Mouse (Mus musculus): ENCODE results near the gene Tmem274. TPM values are rescaled to one million over a fixed set of nuclear protein-coding genes. Genes with fewer than 3 reads are reported as not detected.
A peak's percentile ranks its signal among the peaks of the same experiment; 100 is the strongest.
"Not testable (repeated sequence)": the region's sequence is repeated elsewhere in the genome, so short reads cannot be mapped to it uniquely, and the experiment has no call there.

Gene Tmem274
- total RNA-seq (2021) = not detected

DNA sequence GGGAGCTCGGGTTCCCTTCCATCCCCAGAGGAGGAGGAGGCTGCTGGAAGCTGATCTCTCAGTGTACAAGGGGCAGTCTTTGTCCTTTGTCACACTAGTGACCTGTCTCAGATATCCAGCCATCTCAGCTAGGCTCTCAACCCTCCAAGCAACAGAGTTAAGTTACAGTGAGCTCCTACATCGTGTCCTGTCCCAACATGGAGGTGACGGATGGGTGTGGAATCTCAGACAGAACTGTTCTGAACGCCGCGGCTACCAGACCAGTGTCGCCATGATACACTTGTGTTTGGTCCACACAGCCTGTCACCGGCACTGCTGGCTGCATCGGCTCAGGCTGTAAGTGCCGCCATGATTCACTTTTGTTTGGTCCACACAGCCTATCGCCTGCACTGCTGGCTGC is at the start of gene Tmem274:
Gene Tmem274, plus strand, starts transcription at position 301 of the 400 bp plus-strand sequence.
- DNase-seq = no peak

DNA sequence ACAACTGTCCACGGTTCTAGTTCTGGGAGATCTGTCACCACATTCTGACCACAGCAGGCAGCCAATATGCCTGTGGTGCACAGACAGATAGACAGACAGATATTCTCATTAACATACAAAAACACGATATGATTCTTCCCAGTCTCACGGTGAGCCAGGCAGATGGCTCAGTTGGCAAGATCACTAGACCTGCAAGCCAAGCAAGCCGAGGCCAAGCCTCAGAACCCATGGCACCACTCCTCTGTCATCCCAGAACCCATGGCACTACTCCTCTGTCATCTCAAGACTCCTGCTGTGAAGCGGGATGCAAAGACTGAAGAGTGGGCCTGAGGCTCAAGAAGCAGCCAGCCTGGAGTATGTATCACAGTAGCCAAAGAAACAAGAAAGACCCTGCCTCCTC is 47.6 kb upstream of the Tmem274 start:
- DNase-seq = no peak

DNA sequence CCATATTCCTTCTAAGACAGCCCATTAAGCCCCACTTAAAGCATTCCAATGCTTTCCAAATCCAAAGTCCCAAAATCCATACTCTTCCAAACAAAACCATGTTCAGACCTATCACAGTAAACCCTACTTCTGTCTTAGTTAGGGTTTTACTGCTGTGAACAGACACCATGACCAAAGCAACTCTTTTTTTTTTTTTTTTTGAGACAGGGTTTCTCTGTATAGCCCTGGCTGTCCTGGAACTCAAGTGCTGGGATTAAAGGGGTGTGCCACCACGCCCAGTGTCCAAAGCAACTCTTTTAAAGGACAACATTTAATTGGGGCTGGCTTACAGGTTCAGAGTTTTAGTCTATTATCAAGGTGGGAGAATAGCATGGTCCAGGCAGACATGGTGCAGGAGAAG is 45.3 kb upstream of the Tmem274 start:
- not testable (repeated sequence) for DNase-seq

DNA sequence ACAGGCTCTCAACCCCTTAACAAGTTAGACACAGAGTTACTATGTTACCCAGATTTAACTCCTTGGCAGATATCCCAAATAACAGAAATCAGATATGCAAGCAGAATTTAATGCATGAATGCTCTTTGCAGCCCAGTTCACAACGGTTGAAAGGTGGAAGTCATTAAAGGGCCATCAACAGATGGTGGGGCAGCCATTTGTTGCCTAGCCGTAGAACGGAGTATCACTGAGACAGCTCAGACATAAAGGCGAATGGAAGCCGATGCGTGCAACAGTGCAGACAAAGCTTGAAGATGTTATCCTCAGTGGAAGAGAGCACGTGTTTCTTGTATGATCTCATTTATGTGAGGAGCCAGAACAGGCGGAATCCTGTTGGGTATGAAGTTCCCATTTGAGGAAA is 36.6 kb upstream of the Tmem274 start:
- DNase-seq = no peak

DNA sequence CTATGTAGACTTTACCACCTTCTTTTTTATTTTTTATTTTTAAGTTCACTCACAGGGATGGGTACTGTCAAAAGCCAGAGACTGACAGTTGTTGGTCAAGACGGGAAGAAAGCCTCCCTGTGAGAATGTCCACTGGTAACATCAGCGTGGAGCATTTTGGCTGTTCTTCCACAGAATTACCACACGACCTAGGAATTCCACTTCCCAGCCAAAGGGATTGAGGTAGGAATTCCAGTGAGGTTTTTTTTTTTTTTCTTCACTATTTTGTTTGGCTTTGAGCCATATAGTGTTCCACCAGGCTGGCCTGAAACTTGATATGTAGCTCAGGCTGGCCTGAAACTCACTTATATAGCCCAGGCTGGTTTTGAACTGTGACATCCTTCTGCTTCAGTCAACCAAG is 34.7 kb upstream of the Tmem274 start:
- DNase-seq = no peak

DNA sequence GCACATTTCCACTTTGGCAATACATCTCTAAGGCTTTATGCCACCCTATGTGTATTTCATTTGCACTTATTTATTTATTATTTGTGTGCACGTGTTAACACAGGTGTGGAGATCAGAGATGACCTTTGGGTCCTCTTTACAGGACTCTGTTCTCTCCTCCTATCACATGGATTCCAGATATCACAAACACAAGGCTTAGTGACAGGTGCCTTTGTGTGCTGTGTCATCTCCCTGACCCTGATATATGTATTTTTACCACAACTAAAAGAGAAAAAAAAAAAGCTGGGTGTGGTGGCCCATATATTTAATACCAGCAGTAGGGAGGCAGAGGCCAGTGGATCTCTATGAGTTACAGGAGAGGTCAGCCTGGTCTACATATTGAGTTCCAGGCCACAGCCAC is 32.7 kb upstream of the Tmem274 start:
- DNase-seq = no peak

DNA sequence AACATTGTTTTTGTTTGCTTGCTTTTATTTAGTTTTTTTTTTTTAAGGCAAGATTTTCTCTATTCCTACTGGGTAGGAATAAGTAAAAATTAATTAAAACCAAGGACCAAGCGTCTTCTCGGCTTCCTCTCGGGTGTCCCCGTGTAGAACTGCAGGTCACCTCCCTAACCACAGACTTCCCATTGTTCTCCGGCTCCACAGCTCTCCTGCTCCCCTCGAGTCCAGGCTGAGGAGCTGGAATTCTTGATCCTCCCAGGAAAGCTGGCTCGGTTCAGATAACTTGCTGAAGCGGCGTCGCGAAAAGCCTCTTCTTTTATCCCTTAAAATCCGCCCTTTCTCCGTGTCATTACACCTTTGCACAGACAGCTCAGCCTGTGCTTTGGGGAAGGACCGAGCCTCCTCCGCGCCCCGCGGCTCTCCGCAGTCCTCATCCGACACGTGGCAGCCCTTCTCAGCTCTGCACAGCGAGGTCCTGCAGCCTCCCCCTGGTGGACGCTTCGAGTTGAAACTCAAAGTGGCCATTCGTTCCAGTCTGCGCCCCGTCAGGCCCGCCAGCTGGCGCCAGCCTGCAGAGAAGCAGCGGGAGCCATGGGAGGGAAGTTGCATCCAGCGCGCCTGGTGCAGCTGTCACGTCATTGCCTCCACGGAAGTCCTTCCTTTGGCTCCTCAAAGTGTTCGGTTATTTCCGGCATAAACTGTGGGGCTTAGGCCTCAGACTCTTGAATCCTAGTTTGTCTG is 32.0 kb upstream of the Tmem274 start:
- peak; percentile 82 to 86 for DNase-seq

DNA sequence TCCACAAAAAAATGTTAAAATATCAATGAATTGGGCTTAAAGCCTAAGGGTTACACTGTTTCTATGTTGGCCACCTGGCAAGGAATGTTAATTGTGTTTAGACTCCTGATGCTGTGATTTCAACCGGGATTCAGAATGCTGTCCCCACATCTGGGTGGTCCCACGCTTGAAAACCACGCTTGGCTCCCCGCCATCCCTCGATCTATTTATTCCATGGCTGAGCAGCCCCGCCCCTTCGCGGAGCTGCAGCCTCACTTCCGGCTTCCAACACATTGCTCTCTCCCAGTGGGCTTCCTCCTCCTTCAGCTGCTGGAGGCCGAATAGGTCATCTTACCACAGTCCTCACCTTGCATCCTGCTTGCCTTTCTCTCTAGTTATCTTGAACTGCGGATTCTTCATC is 31.3 kb upstream of the Tmem274 start:
- no peak for DNase-seq

DNA sequence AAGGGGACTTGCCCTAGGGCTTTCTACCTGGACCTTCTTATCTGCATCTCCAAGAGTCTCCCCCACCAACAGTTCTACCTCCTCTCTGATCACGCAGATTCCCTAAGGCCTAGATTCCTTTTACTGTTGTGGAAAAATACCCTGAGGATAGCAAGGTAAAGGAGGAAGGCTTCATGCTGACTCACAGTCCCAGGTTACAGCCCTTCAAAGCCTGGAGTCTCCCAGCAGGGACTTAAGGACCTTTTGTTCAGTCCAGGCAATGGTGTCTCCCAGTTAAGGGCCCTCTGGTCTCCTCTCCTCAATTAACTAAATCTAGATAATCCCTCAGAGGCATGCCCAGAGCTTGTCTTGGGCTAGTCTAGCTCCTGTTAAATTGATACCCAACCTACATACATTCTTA is 30.9 kb upstream of the Tmem274 start:
- DNase-seq = no peak

DNA sequence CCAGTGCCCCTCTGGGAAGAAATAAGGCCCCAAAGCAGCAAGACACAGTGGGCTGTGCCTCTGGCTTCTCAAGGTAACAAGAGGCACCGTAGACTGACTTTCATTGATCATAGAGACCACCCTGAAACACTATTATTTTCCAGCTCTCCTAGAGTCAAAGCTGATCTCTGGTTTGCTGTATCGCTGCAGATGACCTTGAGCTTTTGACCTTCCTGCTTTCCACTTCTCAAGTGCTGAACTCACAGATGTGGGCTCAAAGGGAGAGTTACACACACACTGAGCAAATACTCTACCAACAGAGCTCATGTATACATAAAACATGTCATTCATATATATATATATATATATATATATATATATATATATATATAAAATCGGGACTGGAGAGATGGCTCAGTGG is 26.5 kb upstream of the Tmem274 start:
- no peak for DNase-seq

DNA sequence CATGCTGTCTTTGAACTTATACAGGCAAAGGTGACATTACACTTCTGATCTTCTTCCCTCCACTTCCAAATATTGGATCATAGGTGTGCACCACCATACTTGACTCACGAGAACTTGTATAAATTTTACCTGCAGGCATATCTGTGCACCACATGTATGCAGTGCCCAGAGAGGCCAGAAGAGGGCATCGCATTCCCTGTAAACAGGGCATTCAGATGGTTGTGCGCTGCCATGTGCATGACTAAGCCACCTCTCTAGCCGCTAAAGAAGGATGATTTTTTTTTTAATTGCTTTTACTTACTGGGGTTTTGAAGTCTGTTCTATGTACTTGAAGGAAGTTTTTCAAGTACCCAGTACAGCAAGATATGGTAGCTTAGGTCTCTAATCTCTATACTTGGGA is 23.5 kb upstream of the Tmem274 start:
- DNase-seq = no peak

DNA sequence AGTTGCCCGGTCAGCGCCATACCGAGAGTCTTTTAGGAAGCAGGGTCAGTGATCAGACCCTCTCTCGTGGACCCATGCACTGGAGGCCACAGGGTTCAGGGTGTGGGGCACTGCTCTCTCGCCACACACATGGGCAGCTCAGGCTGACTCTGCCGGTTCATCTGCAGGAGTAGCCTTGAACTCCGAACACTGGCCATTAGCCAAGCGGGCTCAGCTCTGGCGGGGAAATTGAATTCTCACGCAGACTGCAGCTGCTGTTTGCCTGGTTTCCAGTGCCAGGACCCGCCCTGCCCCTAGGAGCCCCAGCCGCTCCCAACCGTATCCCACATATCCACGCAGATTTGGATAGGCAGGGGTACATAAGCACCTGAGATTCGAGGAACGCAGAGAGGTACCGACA is 22.9 kb upstream of the Tmem274 start:
- no peak for DNase-seq

DNA sequence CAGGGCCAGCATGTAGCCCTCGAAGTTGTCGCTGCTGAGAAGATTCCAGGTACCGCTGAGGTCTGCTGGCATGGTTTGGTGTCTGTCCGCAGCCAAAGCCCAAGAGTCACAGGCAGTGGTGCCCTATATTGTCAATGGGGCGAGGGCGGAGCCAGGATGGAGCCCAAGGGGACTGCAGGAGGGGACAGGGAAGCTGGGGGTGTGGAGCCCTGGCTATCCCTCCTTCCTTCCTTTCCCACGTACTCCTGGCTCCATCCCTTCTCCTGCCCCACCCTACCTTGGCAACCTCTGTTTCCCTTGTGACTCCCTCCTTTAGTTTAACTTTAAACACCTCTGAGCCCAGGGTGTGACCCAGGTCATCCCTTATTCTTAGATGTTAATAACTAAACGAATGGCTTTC is 22.3 kb upstream of the Tmem274 start, which contains the start of gene Rbp7:
Gene Rbp7, minus strand, starts transcription at position 100 of the 400 bp plus-strand sequence.
- DNase-seq = no peak

DNA sequence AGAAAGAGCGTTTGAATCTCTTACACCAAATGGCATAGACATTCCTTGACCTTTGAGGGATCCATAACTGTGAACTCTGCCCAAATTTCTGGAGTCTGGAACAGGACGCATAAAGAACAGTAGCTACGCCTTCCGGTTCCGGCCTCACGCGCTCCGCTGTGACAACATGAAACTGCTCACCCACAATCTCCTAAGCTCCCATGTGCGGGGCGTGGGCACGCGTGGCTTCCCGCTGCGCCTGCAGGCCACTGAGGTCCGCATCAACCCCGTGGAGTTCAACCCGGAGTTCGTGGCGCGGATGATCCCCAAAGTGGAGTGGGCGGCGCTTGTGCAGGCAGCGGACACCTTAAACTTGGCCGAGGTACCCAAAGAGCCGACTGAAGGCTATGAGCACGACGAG is 20.0 kb upstream of the Tmem274 start:
- not testable (repeated sequence) for DNase-seq

DNA sequence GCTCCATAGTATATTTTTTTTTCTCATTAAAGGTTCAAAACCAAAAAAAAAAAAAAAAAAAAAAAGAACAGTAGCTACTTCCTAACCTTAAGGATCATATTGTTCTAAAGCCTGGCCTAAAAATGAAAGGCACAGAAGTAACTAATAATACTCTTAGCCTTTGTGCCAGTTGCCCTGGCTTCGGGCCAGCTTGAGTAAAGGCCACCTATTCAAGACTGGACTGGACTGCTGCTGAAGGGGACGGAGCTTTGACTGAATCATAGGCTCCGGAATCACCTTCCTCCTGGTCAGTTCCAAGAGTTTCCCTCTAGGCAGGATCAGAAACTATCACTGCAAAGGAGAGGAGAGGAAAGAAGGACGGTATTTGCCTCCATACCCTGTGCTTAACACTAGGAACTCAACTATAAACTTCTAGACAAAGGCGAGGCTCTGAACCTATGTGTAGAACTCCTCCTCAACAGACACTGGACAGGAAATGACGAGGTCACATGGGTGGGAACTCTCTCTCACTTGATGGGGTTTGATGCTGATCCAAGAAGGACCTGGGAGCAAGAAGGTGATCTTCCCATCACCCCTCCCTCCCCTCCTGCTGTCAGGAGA is 19.2 kb upstream of the Tmem274 start:
- no peak for DNase-seq

DNA sequence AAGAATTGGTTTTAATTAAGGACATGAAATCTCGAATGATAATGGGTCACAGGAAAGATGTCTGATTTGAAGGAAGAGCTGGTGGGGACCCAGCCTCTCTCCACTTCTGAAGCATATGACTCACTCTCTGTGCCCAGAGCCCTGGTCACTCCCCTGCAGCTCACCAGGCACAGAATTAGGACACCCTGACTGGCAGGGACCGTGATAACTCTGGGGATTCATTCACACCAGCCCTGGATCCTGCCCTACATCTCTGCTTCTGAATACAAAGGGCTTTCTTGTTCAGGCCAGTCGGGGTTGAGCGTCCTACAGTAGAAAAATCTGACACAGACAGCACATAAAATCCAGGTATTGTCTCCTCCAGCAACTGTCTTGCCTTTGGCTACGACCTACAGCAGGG is 18.7 kb upstream of the Tmem274 start:
- DNase-seq = no peak

DNA sequence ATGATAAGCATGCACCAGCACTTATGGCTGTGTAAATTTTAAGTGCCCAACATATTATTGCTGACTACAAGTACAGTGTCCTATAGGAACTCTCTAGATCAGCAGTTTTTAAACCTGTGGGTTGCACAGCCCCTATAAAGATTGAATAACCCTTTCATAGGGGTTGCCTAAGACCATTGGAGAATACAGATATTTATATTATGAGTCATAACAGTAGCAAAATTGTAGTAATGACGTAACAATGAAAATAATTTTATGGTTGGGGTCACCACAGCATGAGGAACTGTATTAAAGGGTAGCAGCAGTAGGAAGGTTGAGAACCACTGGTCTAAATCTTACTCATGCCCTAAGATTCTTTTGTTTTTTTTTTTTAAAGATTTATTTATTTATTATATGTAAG is 17.8 kb upstream of the Tmem274 start:
- no peak for DNase-seq

DNA sequence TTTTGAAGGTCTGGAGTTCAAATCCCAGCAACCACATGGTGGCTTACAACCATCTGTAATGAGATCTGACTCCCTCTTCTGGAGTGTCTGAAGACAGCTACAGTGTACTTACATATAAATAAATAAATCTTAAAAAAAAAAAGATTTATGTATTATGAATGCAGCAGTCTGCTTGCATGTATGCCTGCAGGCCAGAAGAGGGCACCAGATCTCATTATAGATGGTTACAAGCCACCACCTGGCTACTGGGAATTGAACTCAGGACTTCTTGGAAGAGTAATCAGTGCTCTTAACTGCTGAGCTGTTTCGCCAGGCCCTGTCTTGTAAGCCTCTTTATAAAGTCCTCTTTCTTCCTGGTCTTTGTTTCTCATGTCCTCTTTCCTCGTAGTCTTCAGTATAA is 16.7 kb upstream of the Tmem274 start:
- not testable (repeated sequence) for DNase-seq

DNA sequence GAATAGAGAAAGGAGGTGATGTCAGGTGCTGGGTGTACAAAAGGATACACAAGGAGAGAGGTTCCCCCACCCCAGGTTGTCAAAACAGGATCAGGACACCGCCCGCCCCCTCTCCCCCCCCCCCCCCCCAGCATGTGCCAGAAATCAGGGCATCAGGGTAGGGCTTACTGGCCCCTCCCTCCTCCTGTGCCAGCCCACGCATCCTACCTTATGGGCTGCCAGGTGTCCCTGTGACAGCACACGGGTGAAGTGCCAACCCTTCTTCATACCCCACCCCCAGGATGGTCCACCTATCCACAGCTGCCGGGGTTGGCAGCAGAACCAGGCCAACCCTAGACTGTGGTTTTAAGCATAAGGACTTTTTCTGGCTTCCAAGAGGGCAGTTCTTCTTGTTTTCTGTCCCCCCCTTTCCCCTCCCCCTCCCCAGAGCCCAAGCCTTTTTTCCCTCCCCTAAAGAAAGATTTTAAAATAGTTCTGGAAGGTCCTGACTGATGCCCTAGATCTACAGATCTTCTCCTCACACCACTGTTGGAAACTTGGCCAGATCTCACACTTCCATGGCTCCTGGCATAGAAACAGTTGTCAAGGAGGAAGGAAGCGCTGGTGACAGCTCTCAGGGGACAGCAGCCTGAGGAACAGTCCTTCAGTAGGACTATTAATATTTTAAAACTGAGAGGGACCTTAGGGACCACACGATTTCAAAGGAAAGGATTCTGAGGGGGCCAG is 15.4 kb upstream of the Tmem274 start:
- no peak for DNase-seq

DNA sequence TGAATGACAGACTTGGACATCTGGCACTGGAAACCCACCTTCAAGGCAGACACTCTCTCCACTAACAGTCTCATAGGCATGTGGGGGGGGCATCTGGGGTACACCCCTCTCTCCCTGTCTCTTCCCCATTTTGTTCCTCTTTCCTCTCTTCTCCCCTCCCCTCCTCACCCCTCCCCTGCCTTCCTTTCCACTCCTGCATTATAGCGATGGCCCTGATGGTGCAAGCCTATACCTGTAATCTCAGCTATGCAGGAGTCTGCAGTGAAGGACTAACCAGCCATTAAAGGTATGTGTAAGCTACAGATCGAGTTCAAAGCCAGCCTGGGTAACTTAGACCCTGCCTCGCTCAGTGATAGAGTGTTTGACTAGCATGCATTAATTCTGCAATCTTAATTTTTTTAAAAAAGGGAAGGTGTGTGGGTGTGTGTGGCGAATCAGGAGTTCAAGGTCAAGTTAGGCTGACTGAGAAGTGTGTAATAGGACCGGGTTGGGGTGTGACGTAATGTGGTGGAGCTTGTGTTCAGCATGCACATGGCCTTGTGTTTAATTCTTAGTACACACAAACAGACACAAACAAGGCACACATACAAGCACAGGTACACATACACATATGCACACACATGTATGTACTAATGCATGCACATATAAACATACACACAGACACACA is 14.7 kb upstream of the Tmem274 start:
- DNase-seq = no peak

DNA sequence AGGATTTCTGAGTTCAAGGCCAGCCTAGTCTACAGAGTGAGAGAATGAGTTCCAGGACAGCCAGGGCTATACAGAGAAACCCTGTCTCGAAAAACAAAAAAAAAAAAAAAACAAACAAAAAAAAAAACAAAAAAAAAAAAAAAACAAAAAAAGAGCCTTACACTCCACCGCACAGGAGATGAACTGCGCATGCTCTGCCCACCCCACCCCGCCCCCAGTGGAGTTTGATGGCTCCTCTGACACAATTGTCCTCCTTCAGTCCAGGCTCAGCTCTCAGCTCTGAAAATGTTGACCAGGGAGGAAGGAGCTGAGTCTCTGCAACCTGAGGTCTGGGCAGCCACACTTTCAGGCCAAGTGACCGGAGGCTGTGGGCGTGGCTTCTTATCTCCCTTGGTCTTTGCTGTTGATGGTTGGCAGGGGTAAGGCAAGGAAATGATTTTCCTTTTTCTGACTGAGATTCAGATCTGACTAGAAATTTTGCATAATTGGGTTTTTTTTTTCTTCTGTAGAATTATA is 13.7 kb upstream of the Tmem274 start:
- no peak for DNase-seq

DNA sequence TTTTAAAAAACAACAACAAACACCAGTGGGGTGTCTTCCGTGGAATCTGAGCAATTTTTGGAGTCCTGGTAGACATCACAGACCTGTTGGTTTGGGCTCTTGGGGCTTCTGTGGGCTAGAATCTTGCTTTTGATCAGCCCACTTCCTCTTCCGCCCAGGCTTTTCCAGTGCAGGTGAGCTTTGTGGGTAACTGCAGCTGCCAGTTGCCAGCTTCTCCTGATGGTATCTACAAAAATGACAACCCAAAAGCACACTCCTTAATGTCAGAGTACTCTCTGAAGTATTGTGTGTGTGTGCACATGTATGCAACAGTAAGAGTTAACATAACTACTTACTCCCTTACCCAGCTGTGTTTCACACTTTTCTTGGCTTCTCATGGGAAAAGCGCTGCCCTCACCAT is 7.6 kb upstream of the Tmem274 start:
- DNase-seq = no peak

DNA sequence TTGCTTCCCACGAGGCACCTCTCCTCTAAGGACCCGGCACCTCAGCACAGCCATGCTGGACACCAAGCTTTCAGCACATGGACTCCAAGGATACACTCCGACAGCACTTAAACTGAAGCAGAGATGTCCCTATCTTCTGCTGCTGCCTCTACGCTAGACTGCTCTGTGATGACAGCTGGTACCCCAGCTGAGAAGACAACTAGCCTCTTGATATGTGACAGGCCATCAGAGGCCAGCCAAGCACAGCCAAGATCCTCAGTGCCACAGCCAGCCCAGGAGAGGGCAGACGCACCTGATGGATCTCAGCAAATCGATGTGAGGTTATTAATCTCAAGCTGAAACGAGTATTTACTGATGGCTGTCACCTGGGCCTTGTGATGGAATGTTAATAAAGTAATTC is 2.1 kb upstream of the Tmem274 start:
- DNase-seq = no peak

Data from layer of hippocampus, postnatal 36 days (tissue).